Mouse (Mus musculus) ES-E14 (cell line): ENCODE measurements at regions not wholly inside any gene's neighbourhood (a gene's known extent, or its start where the extent isn't known, plus 50 kb on each side); places are given as distances from the start of the nearest gene placed in this dataset.

ENCODE experiments used
- CHD2 ChIP-seq: IDR thresholded peaks from 2 replicates; pipeline ENCODE4 v1.6.1; 2014; ENCODE audit warnings: mild to moderate bottlenecking, low read depth, low read length, inconsistent platforms
- HCFC1 ChIP-seq: IDR thresholded peaks from 2 replicates; pipeline ENCODE4 v1.6.1; 2012; ENCODE audit warnings: low read length, inconsistent platforms, borderline replicate concordance; ENCODE audit not compliant: insufficient read depth
- MAFK ChIP-seq: IDR thresholded peaks from 2 replicates; pipeline ENCODE4 v1.6.1; 2014; ENCODE audit warnings: mild to moderate bottlenecking, low read depth, low read length, inconsistent platforms; ENCODE audit not compliant: insufficient read depth
- ZC3H11A ChIP-seq: IDR thresholded peaks from 2 replicates; pipeline ENCODE4 v1.6.1; 2012; ENCODE audit warnings: low read depth, mild to moderate bottlenecking, inconsistent platforms, low read length, borderline replicate concordance
- ZNF384 ChIP-seq: IDR thresholded peaks from 2 replicates; pipeline ENCODE4 v1.6.1; 2012; ENCODE audit warnings: low read depth, low read length, inconsistent platforms

DNA sequence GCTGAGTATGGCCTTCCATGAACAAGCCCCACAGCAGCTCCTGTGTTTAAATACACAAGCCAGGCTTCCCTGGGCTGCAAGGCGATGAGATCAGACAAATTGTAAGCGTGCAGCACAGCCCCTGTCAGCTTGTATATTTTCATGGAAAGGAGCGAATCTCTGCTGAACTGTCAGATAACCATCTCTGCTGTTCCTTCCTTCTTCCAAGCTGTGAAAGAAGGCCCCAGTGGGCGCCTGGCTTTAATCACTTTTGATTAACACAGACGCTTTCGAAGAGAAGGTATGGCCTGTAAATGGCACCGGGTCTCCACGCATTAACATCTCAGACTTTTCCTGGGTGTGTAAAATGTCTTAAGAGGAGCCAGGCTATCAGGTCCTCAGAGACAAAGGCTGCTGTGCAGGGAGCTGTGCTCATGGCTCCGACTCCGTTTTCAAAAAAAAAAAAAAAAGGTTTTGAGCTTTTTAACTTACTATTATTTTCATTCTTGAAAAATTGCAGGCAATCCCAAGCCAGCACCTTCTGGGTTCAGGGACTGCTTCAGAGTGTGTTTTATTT, 131.9 kb upstream of the Tmem72 start:
- TF ChIP-seq HCFC1 (no peak), MAFK (no peak), ZC3H11A (no peak), CHD2 (no peak), ZNF384 (no peak)
